Comparison of ENCODE assay signal across 10 mouse cellular contexts in genomic region chrX:93070290-93070611, GRCm38 (mm10).
DNase-seq lines count a peak whose midpoint lies in the region; ATAC-seq and TF ChIP-seq lines count a peak whose summit lies in the region.
"Had no signal": no experiment of that assay in that cellular context is flagged by ENCODE, and none has a peak within 500 bp of the region (broad histone marks: within the 10 kb centered on the region; RNA-seq: fewer than 3 reads in every experiment).

No protein-coding gene starts in this region.

- no peaks in the 10 kb centered on the region for H3K36me3 ChIP-seq in lung, embryonic 15.5 days
- no peaks in the 10 kb centered on the region for H3K36me3 ChIP-seq in forebrain, embryonic 12.5 days (replicated peaks)
- no peaks in the 10 kb centered on the region for H3K36me3 ChIP-seq in midbrain, embryonic 10.5 days
- H3K36me3 ChIP-seq: stomach, embryonic 15.5 days had no signal

- H3K4me2 ChIP-seq in lung, embryonic 15.5 days = peak overlapping the region; percentile 49; the same call in 1 of the 2 replicates
- H3K4me2 ChIP-seq in forebrain, embryonic 12.5 days = peak overlapping the region; percentile 36; the same call in 1 of the 2 replicates

- H3K27ac ChIP-seq in lung, embryonic 15.5 days = no peak overlapping the region
- no peak overlapping the region for H3K27ac ChIP-seq in forebrain, embryonic 12.5 days
- H3K27ac ChIP-seq in midbrain, embryonic 10.5 days (replicated peaks) = no peak overlapping the region
- H3K27ac ChIP-seq: kidney, postnatal 0 days; stomach, embryonic 15.5 days had no signal

- no peaks in the 10 kb centered on the region for H3K4me1 ChIP-seq in lung, embryonic 15.5 days
- H3K4me1 ChIP-seq in lung, adult 2 months (ENCODE audit: control insufficient read depth, insufficient read depth, low read length) = no peaks in the 10 kb centered on the region
- H3K4me1 ChIP-seq in forebrain, embryonic 12.5 days = no peaks in the 10 kb centered on the region
- no peaks in the 10 kb centered on the region for H3K4me1 ChIP-seq in midbrain, embryonic 10.5 days
- H3K4me1 ChIP-seq: stomach, embryonic 15.5 days had no signal

- no peak for ATAC-seq in lung, embryonic 15.5 days (ENCODE audit: borderline replicate concordance, extremely low read depth, low FRiP score, low TSS enrichment)
- peak; percentile 85; the same call in 1 of the 2 replicates for ATAC-seq in forebrain, embryonic 12.5 days (ENCODE audit: low FRiP score)
- ATAC-seq: liver, postnatal 0 days had no signal

- no peak for TF ChIP-seq POLR2A in lung, adult 2 months (IDR thresholded peaks at IDR 0.05; ENCODE audit: borderline replicate concordance, extremely low read depth, low read depth, low read length)

- no peak overlapping the region for H3K9ac ChIP-seq in lung, embryonic 15.5 days
- H3K9ac ChIP-seq in forebrain, embryonic 12.5 days = no peak overlapping the region
- H3K9ac ChIP-seq: liver, postnatal 0 days; stomach, embryonic 15.5 days had no signal

- DNase-seq in lung, adult 2 months = no peak
- no peak for DNase-seq in midbrain, embryonic 10.5 days (ENCODE audit: low spot score)
- DNase-seq in urinary bladder, adult 18-20 months (ENCODE audit: low spot score in 2 of 2) = no peak
- no peak for DNase-seq in frontal cortex, postnatal 36 days (ENCODE audit: low spot score in 2 of 2)
- DNase-seq in gastrocnemius, adult 8-10 months (ENCODE audit: low spot score in 2 of 2) = no peak

- no peak overlapping the region for H3K4me3 ChIP-seq in lung, embryonic 15.5 days
- no peak overlapping the region for H3K4me3 ChIP-seq in lung, adult 2 months (replicated peaks; ENCODE audit: extremely low read depth, low read depth, low read length)
- no peak overlapping the region for H3K4me3 ChIP-seq in forebrain, embryonic 12.5 days (replicated peaks)
- peak overlapping the region; percentile 38; the same call in 1 of the 2 replicates for H3K4me3 ChIP-seq in midbrain, embryonic 10.5 days
- H3K4me3 ChIP-seq: stomach, embryonic 15.5 days had no signal

- WGBS in lung, embryonic 15.5 days = 52% methylated on average over 5 of the region's 5 CpGs
- 68% methylated on average over 5 of the region's 5 CpGs for WGBS in lung, adult 2 months
- 26% methylated on average over 5 of the region's 5 CpGs for WGBS in forebrain, embryonic 12.5 days
- WGBS in midbrain, embryonic 10.5 days = 43% methylated on average over 5 of the region's 5 CpGs

- no peaks in the 10 kb centered on the region for H3K9me3 ChIP-seq in lung, embryonic 15.5 days
- no peaks in the 10 kb centered on the region for H3K9me3 ChIP-seq in forebrain, embryonic 12.5 days
- no peaks in the 10 kb centered on the region for H3K9me3 ChIP-seq in midbrain, embryonic 10.5 days (replicated peaks)
- H3K9me3 ChIP-seq: stomach, embryonic 15.5 days had no signal

- no peak for TF ChIP-seq CTCF in lung, adult 2 months (IDR thresholded peaks at IDR 0.05; ENCODE audit: insufficient read depth, low read length)

- no peaks in the 10 kb centered on the region for H3K27me3 ChIP-seq in lung, embryonic 15.5 days
- H3K27me3 ChIP-seq in forebrain, embryonic 12.5 days = no peaks in the 10 kb centered on the region
- no peaks in the 10 kb centered on the region for H3K27me3 ChIP-seq in midbrain, embryonic 10.5 days (ENCODE audit: low read depth, poor library complexity, severe bottlenecking)
- H3K27me3 ChIP-seq: stomach, embryonic 15.5 days had no signal
